Mouse (Mus musculus): ENCODE measurements around the gene Aldh16a1.

Aldh16a1 gene

DNA sequence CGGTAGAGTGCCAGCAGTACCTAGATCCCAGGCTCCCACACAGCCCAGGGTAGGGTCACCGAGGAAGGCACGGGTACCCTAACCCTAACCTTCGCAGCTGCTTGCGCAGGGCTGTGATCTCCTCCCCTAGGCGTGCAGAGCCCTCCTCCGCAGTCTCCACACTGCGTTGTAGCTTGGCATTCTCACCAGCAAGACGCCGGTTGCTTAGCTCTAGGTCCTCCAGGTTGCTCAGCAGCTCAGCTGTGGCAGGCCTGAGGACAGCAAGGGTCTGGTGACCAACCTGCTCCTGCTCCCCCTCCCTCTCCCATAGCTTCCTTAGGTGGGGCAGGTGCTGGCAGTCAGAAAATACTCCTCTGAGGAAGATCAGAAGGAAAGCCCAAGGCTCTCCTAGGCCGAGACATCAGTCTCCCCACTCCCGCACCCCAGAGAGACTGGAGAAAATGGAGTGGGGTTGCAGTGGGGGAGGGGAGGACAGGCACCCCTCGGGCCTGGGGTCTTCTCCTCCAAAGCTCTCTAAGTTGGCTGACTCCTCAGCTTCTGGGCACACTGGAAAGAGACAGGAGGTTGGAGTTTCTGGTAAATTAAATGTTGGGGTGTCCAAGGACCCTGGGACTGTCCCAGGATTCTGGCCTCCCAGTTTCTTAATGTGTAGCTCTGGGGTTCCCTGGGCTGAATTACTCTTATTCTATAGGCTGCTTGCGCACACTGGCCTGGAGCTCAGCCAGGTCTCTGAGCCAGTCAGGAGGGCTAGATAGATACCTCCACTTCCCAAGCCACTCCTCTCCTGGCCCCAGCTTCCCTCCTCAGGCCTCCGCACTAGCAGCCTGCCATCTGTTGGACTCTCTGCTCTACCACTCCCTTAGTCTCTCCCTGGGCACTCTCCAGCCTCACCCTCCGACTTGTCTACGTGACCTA is 39.7 kb upstream of the Aldh16a1 start:
- Histone ChIP-seq H3K4me3 (replicated peaks; ENCODE audit: low read length) (peak overlapping the region; percentile 39), H3K27me3 (ENCODE audit: insufficient read depth, low read length) (peaks cover 29% of the 10 kb centered on the region), H3K36me3 (ENCODE audit: insufficient read depth, low read length) (no peaks in the 10 kb centered on the region), H3K4me1 (replicated peaks; ENCODE audit: low read depth, low read length) (peaks cover 86% of the 10 kb centered on the region), H3K9me3 (ENCODE audit: low read length) (no peaks in the 10 kb centered on the region)
- TF ChIP-seq POU5F1 (IDR thresholded peaks at IDR 0.05; ENCODE audit: borderline replicate concordance, low read length), result no peak
- TF ChIP-seq NANOG (IDR thresholded peaks at IDR 0.05; ENCODE audit: borderline replicate concordance, low read length), result no peak
- no peak for TF ChIP-seq CTCF (conservative IDR thresholded peaks at IDR 0.05; ENCODE audit: low read length)

DNA sequence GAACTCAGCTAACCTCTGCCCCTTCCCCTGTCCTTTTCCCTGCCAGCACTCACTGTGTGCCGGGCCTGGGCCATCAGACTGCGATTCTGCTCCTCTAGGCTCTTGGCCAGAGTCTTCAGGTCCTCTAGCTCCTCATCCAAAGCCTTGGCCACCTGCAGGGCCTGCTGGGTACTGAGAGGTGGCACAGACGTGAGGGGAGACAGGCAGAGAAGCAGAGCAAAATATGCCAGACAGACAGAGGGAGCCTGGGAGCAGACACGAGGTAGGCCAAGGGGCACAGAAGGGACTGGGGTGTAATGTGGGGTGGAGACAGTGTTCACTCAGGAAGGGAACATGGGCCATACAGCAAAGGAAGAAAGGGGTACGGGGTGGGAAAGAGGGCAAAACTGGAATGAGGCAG is 39.0 kb upstream of the Aldh16a1 start:
- 0 out of 2 replicates have a peak, but pooled peaks have one; percentile 3 for TF ChIP-seq CTCF (conservative IDR thresholded peaks at IDR 0.05; ENCODE audit: low read length)
- no peak for TF ChIP-seq NANOG (IDR thresholded peaks at IDR 0.05; ENCODE audit: borderline replicate concordance, low read length)
- peaks cover 86% of the 10 kb centered on the region for H3K4me1 ChIP-seq (replicated peaks; ENCODE audit: low read depth, low read length)
- H3K9me3 ChIP-seq (ENCODE audit: low read length), result no peaks in the 10 kb centered on the region
- H3K4me3 ChIP-seq (replicated peaks; ENCODE audit: low read length), result peak overlapping the region; percentile 39; the same call in 1 of the 2 replicates
- peaks cover 32% of the 10 kb centered on the region for H3K27me3 ChIP-seq (ENCODE audit: insufficient read depth, low read length)
- H3K36me3 ChIP-seq (ENCODE audit: insufficient read depth, low read length), result no peaks in the 10 kb centered on the region

GRCm38 (mm10) chr7:45192585-45193310 is 38.4 kb upstream of the Aldh16a1 start:
- Histone ChIP-seq H3K27me3 (ENCODE audit: insufficient read depth, low read length) (peaks cover 36% of the 10 kb centered on the region), H3K4me1 (replicated peaks; ENCODE audit: low read depth, low read length) (peaks cover 86% of the 10 kb centered on the region), H3K36me3 (ENCODE audit: insufficient read depth, low read length) (no peaks in the 10 kb centered on the region), H3K4me3 (replicated peaks; ENCODE audit: low read length) (no peak overlapping the region), H3K9me3 (ENCODE audit: low read length) (no peaks in the 10 kb centered on the region)
- TF ChIP-seq POU5F1 (IDR thresholded peaks at IDR 0.05; ENCODE audit: borderline replicate concordance, low read length) (no peak), CTCF (conservative IDR thresholded peaks at IDR 0.05; ENCODE audit: low read length) (no peak)

- H3K36me3 ChIP-seq (ENCODE audit: insufficient read depth, low read length), result no peaks in the 10 kb centered on the region
- H3K9me3 ChIP-seq (ENCODE audit: low read length), result no peaks in the 10 kb centered on the region
- H3K4me3 ChIP-seq (replicated peaks; ENCODE audit: low read length), result no peak overlapping the region
- H3K4me1 ChIP-seq (replicated peaks; ENCODE audit: low read depth, low read length), result peaks cover 79% of the 10 kb centered on the region
- TF ChIP-seq POU5F1 (IDR thresholded peaks at IDR 0.05; ENCODE audit: borderline replicate concordance, low read length) (no peak), CTCF (conservative IDR thresholded peaks at IDR 0.05; ENCODE audit: low read length) (no peak), NANOG (IDR thresholded peaks at IDR 0.05; ENCODE audit: borderline replicate concordance, low read length) (no peak)
- peaks cover 40% of the 10 kb centered on the region for H3K27me3 ChIP-seq (ENCODE audit: insufficient read depth, low read length)
Observed at GRCm38 (mm10) chr7:45191803-45192363, 37.5 kb upstream of the Aldh16a1 start.

DNA sequence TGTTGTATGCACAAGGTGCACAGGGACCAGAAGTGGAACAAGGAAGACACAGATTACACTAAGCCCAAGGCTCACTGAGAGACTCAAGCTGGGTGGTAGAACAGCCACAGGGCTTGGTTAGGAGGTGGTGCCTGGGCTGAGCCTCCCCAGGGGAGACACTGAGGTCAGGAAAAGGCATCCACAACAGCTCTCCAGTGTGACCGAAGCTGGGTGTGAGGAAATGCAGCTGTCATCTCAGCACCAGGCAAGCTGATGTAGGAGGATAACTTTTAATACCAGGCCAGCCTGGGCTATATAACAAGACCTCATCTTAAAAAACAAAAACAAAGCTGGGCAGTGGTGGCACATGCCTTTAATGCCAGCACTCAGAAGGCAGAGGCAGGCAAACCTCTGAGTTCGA is 36.8 kb upstream of the Aldh16a1 start:
- H3K4me1 ChIP-seq (replicated peaks; ENCODE audit: low read depth, low read length), result peaks cover 75% of the 10 kb centered on the region
- H3K4me3 ChIP-seq (replicated peaks; ENCODE audit: low read length), result no peak overlapping the region
- H3K9me3 ChIP-seq (ENCODE audit: low read length), result no peaks in the 10 kb centered on the region
- H3K27me3 ChIP-seq (ENCODE audit: insufficient read depth, low read length), result peaks cover 42% of the 10 kb centered on the region
- TF ChIP-seq NANOG (IDR thresholded peaks at IDR 0.05; ENCODE audit: borderline replicate concordance, low read length) (no peak), CTCF (conservative IDR thresholded peaks at IDR 0.05; ENCODE audit: low read length) (no peak), POU5F1 (IDR thresholded peaks at IDR 0.05; ENCODE audit: borderline replicate concordance, low read length) (no peak)
- H3K36me3 ChIP-seq (ENCODE audit: insufficient read depth, low read length), result no peaks in the 10 kb centered on the region

DNA sequence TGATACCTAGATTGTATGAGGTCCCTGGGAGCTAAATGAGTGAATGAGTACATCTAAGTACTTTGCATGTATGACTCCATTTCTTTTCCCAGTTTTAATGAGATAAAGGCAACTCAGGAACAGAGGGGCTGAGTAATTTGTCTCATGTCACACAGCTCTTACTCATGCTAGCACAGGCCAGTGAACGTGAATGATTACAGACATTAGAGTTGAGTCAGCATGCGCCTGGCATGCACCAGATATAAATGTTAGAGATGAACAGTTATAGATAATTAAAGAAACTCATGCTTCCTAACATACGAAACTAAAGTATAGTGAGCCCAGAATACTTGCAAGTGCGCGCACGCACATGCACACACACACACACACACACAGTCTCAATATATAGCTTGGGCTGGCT is 35.8 kb upstream of the Aldh16a1 start:
- TF ChIP-seq CTCF (conservative IDR thresholded peaks at IDR 0.05; ENCODE audit: low read length) (no peak), POU5F1 (IDR thresholded peaks at IDR 0.05; ENCODE audit: borderline replicate concordance, low read length) (no peak), NANOG (IDR thresholded peaks at IDR 0.05; ENCODE audit: borderline replicate concordance, low read length) (no peak)
- H3K4me1 ChIP-seq (replicated peaks; ENCODE audit: low read depth, low read length), result peaks cover 73% of the 10 kb centered on the region
- peaks cover 47% of the 10 kb centered on the region for H3K27me3 ChIP-seq (ENCODE audit: insufficient read depth, low read length)
- H3K4me3 ChIP-seq (replicated peaks; ENCODE audit: low read length), result peak overlapping the region; percentile 70
- no peaks in the 10 kb centered on the region for H3K9me3 ChIP-seq (ENCODE audit: low read length)
- no peaks in the 10 kb centered on the region for H3K36me3 ChIP-seq (ENCODE audit: insufficient read depth, low read length)

GRCm38 (mm10) chr7:45189600-45189999 is 35.2 kb upstream of the Aldh16a1 start:
- peaks cover 49% of the 10 kb centered on the region for H3K27me3 ChIP-seq (ENCODE audit: insufficient read depth, low read length)
- peaks cover 68% of the 10 kb centered on the region for H3K4me1 ChIP-seq (replicated peaks; ENCODE audit: low read depth, low read length)
- no peaks in the 10 kb centered on the region for H3K9me3 ChIP-seq (ENCODE audit: low read length)
- TF ChIP-seq POU5F1 (IDR thresholded peaks at IDR 0.05; ENCODE audit: borderline replicate concordance, low read length) (no peak), CTCF (conservative IDR thresholded peaks at IDR 0.05; ENCODE audit: low read length) (no peak)
- H3K4me3 ChIP-seq (replicated peaks; ENCODE audit: low read length), result peak overlapping the region; percentile 70
- no peaks in the 10 kb centered on the region for H3K36me3 ChIP-seq (ENCODE audit: insufficient read depth, low read length)

- H3K4me1 ChIP-seq (replicated peaks; ENCODE audit: low read depth, low read length), result peaks cover 48% of the 10 kb centered on the region
- H3K36me3 ChIP-seq (ENCODE audit: insufficient read depth, low read length), result no peaks in the 10 kb centered on the region
- H3K27me3 ChIP-seq (ENCODE audit: insufficient read depth, low read length), result peaks cover 77% of the 10 kb centered on the region
- TF ChIP-seq POU5F1 (IDR thresholded peaks at IDR 0.05; ENCODE audit: borderline replicate concordance, low read length), result no peak
- no peak for TF ChIP-seq CTCF (conservative IDR thresholded peaks at IDR 0.05; ENCODE audit: low read length)
- no peak for TF ChIP-seq NANOG (IDR thresholded peaks at IDR 0.05; ENCODE audit: borderline replicate concordance, low read length)
- H3K4me3 ChIP-seq (replicated peaks; ENCODE audit: low read length), result no peak overlapping the region
- no peaks in the 10 kb centered on the region for H3K9me3 ChIP-seq (ENCODE audit: low read length)
Observed at GRCm38 (mm10) chr7:45185921-45186320, 31.5 kb upstream of the Aldh16a1 start.

All from E14TG2a.4 (cell line).